Mouse (Mus musculus): ENCODE measurements around the gene Angel1. TPM values are rescaled to one million over a fixed set of nuclear protein-coding genes. Genes with fewer than 3 reads are reported as not detected.

The Angel1 gene
- polyA plus RNA-seq, 1 experiment: not detected

GRCm38 (mm10) chr12:86686551-86687330 lies 39.5 kb downstream of the Angel1 start:
- Histone ChIP-seq H3K4me1 (ENCODE audit: control insufficient read depth, insufficient read depth, low read length) (peaks cover 81% of the 10 kb centered on the region), H3K27ac (ENCODE audit: insufficient read depth, low read depth, low read length) (no peak overlapping the region), H3K4me3 (ENCODE audit: insufficient read depth, low read depth, low read length) (no peak overlapping the region)
- TF ChIP-seq CTCF (IDR thresholded peaks at IDR 0.05; ENCODE audit: insufficient read depth, low read depth, low read length): no peak
- no peak for TF ChIP-seq POLR2A (IDR thresholded peaks at IDR 0.05; ENCODE audit: insufficient read depth, low read depth, low read length)
- 47% methylated on average over 12 of the region's 13 CpGs for WGBS

DNA sequence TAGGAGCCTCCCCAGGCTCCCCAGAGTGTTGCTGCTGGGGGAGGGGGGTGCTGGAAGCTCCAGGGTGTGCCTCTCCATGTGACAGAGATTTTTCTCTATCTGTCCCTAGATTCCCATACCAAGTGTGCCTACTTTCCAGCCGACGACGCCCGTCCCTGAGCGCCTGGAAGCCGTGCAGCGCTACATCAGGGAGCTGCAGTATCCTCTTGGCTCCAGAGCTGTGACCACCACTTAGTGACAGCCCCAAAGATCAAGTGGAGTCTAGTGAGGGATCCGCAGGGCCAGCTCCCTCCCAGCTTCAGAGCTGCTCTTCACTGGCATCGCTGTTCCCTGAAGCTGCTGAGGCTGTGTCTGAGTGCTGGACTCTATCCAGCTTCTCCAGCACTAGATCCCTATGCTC lies 41.0 kb downstream of the Angel1 start:
- H3K4me1 ChIP-seq (ENCODE audit: control insufficient read depth, insufficient read depth, low read length): peaks cover 68% of the 10 kb centered on the region
- H3K27ac ChIP-seq (ENCODE audit: insufficient read depth, low read depth, low read length): peak overlapping the region; percentile 30; the same call in 1 of the 2 replicates
- WGBS: 30% methylated on average over 9 of the region's 9 CpGs
- TF ChIP-seq POLR2A (IDR thresholded peaks at IDR 0.05; ENCODE audit: insufficient read depth, low read depth, low read length) (no peak), CTCF (IDR thresholded peaks at IDR 0.05; ENCODE audit: insufficient read depth, low read depth, low read length) (no peak)
- no peak overlapping the region for H3K4me3 ChIP-seq (ENCODE audit: insufficient read depth, low read depth, low read length)

DNA sequence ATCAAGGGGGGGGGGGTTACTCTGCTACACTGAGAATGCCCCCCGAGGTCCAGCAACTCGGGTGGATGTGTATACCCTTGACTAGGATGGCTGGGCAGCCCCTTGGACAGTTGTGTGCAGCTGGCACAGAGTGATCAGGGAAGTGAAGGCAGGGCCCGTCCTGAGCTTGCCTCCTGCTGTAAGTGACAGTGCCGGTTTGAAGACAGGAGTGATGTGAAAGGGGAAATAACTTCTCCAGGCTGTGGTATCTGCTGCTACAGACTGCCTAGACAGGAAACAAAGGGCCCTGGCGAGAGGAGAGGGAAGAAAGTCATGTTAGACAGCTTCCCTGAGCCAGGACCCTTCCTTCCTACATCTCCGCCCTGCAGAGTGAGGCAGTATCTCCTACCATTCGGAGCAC lies 42.6 kb downstream of the Angel1 start:
- TF ChIP-seq POLR2A (IDR thresholded peaks at IDR 0.05; ENCODE audit: insufficient read depth, low read depth, low read length): no peak
- TF ChIP-seq CTCF (IDR thresholded peaks at IDR 0.05; ENCODE audit: insufficient read depth, low read depth, low read length): no peak
- Histone ChIP-seq H3K4me3 (ENCODE audit: insufficient read depth, low read depth, low read length) (no peak overlapping the region), H3K4me1 (ENCODE audit: control insufficient read depth, insufficient read depth, low read length) (peaks cover 53% of the 10 kb centered on the region), H3K27ac (ENCODE audit: insufficient read depth, low read depth, low read length) (no peak overlapping the region)
- WGBS: 58% methylated on average over 7 of the region's 7 CpGs

DNA sequence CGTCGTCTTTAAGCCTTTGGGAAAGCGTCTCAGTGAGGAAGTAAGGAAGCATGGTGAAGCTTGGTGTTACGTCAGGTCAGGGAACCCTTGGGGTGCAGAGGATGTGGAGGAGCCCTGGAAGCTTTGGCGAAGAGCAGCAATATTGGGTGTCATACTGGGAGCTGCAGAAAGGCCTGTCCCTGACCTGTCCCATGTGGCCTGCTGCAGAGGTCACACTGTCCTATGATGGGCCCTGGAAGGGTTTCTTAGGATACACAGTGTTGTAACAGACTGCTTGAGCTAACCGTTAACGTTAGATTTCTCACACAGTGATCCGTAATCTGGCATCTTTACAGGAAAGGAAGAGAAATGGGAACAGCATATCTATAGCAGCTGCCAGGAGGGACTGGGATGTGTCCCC lies 44.1 kb downstream of the Angel1 start:
- Histone ChIP-seq H3K4me1 (ENCODE audit: control insufficient read depth, insufficient read depth, low read length) (peaks cover 42% of the 10 kb centered on the region), H3K4me3 (ENCODE audit: insufficient read depth, low read depth, low read length) (peak overlapping the region; percentile 52), H3K27ac (ENCODE audit: insufficient read depth, low read depth, low read length) (no peak overlapping the region)
- 22% methylated on average over 8 of the region's 8 CpGs for WGBS
- TF ChIP-seq POLR2A (IDR thresholded peaks at IDR 0.05; ENCODE audit: insufficient read depth, low read depth, low read length): no peak
- TF ChIP-seq CTCF (IDR thresholded peaks at IDR 0.05; ENCODE audit: insufficient read depth, low read depth, low read length): no peak

DNA sequence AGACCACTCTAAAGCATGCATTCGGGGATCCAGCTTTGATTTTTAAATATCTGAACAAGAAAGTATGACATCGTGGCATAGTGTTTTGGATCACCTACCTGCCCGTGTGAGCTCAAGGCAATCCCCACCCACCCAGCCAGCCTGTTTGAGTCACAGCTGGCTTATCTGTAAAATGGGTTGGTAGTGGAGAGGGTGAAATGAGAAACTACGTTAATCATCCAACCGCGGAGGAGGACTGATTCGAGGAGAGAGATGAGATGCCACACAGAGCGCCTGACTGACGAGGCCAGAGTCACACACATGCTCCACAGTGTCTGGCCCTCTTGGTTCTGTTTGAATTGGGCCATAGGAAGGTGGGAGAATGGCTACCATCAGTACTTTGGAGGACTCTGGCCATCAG lies 44.6 kb downstream of the Angel1 start:
- Histone ChIP-seq H3K4me1 (ENCODE audit: control insufficient read depth, insufficient read depth, low read length) (peaks cover 39% of the 10 kb centered on the region), H3K4me3 (ENCODE audit: insufficient read depth, low read depth, low read length) (peak overlapping the region; percentile 52), H3K27ac (ENCODE audit: insufficient read depth, low read depth, low read length) (0 out of 2 replicates have a peak overlapping the region, but pooled peaks have one; percentile 25)
- no peak for TF ChIP-seq POLR2A (IDR thresholded peaks at IDR 0.05; ENCODE audit: insufficient read depth, low read depth, low read length)
- 35% methylated on average over 9 of the region's 9 CpGs for WGBS

- peak overlapping the region; percentile 85 for H3K27ac ChIP-seq (ENCODE audit: insufficient read depth, low read depth, low read length)
- 4% methylated on average over 11 of the region's 11 CpGs for WGBS
- peak overlapping the region; percentile 78 for H3K4me3 ChIP-seq (ENCODE audit: insufficient read depth, low read depth, low read length)
- TF ChIP-seq CTCF (IDR thresholded peaks at IDR 0.05; ENCODE audit: insufficient read depth, low read depth, low read length): no peak
- no peak for TF ChIP-seq POLR2A (IDR thresholded peaks at IDR 0.05; ENCODE audit: insufficient read depth, low read depth, low read length)
- peaks cover 35% of the 10 kb centered on the region for H3K4me1 ChIP-seq (ENCODE audit: control insufficient read depth, insufficient read depth, low read length)
Observed at GRCm38 (mm10) chr12:86680591-86681193, 45.6 kb downstream of the Angel1 start.

DNA sequence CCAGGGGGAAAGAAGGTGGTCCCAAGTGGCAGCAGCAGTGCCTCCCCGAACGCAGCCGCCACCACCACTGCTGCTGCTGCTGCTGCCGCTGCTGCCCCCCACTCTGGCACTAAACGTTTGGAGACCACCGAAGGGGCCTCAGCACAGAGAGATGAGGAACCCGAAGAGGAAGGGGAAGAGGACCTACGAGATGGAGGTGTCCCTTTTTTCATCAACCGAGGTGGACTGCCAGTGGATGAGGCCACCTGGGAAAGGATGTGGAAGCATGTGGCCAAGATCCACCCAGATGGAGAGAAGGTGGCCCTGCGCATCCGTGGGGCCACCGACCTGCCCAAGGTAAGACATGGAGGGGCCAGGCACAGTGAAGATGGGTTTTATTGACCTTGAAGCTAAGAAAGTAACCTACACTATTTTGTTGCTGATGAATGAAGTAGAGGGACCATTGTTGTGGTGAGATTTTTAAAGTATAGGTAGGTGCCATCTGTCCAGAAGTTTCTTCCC lies 46.2 kb downstream of the Angel1 start:
- Histone ChIP-seq H3K4me1 (ENCODE audit: control insufficient read depth, insufficient read depth, low read length) (peaks cover 30% of the 10 kb centered on the region), H3K4me3 (ENCODE audit: insufficient read depth, low read depth, low read length) (peak overlapping the region; percentile 78), H3K27ac (ENCODE audit: insufficient read depth, low read depth, low read length) (peak overlapping the region; percentile 85)
- WGBS: 6% methylated on average over 12 of the region's 12 CpGs
- no peak for TF ChIP-seq CTCF (IDR thresholded peaks at IDR 0.05; ENCODE audit: insufficient read depth, low read depth, low read length)
- TF ChIP-seq POLR2A (IDR thresholded peaks at IDR 0.05; ENCODE audit: insufficient read depth, low read depth, low read length): 0 out of 2 replicates have a peak, but pooled peaks have one; percentile 31

GRCm38 (mm10) chr12:86679546-86679930 lies 46.7 kb downstream of the Angel1 start:
- Histone ChIP-seq H3K4me1 (ENCODE audit: control insufficient read depth, insufficient read depth, low read length) (peaks cover 27% of the 10 kb centered on the region), H3K27ac (ENCODE audit: insufficient read depth, low read depth, low read length) (peak overlapping the region; percentile 89), H3K4me3 (ENCODE audit: insufficient read depth, low read depth, low read length) (peak overlapping the region; percentile 78)
- 2% methylated on average over 9 of the region's 9 CpGs for WGBS
- TF ChIP-seq POLR2A (IDR thresholded peaks at IDR 0.05; ENCODE audit: insufficient read depth, low read depth, low read length): no peak
- no peak for TF ChIP-seq CTCF (IDR thresholded peaks at IDR 0.05; ENCODE audit: insufficient read depth, low read depth, low read length)
